Mouse (Mus musculus): ENCODE data around the gene Pak1. TPM values are rescaled to one million over a fixed set of nuclear protein-coding genes. Genes with fewer than 3 reads are reported as not detected.

Gene Pak1
- polyA plus RNA-seq, 2 experiments: 4.3 to 8.2 TPM

DNA sequence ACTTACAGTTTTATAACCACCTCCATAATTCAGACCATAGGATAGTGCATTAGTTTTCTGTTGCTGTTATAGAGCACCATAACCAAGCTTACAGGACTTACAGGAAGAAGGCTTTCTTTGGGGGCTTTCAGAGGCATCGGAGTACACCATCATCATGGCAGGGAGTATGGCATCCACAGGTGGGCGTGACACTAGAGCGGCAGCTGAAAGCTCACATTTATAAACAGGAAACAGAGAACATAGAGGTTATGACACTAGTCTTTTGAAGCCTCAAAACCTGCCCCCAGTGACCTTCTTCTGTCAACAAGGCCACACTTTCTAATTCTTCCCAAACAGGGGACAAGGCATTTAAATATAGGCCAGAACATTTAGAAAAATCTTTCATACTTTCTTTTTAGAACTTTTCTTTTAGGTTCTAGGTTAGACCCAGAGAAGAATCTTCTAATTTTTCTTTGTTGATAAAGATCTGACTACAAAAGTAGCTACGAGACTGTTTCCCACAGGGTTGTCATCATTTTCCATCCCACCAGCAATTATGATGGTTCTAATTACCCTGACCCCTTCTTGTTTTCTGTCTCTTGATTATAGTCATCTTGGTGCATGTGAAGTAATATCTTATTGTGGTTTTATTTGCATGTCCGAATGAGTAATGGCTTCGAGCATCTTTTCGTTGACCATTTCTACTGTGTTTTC, 89.7 kb downstream of the Pak1 start:
- WGBS (ENCODE audit: insufficient replicate concordance): 70% methylated on average over 7 of the region's 7 CpGs
- Histone ChIP-seq H3K27me3 (ENCODE audit: control insufficient read depth, insufficient read depth, low read length) (no peaks in the 10 kb centered on the region), H3K9me3 (ENCODE audit: control insufficient read depth, low read length) (no peaks in the 10 kb centered on the region), H3K4me3 (ENCODE audit: insufficient read depth in 1 of 2, low read depth in 2 of 2, low read length in 2 of 2) (no peak overlapping the region), H3K36me3 (replicated peaks; ENCODE audit: control insufficient read depth, insufficient read depth, low read depth) (no peaks in the 10 kb centered on the region), H3K4me1 (replicated peaks; ENCODE audit: control insufficient read depth in 2 of 2, insufficient read depth in 2 of 2, low read length in 1 of 2) (no peaks in the 10 kb centered on the region), H3K27ac (no peak overlapping the region), H3K4me2 (ENCODE audit: low read depth) (no peak overlapping the region), H3K9ac (replicated peaks) (no peak overlapping the region)
- ATAC-seq (ENCODE audit: insufficient read depth) (no peak), DNase-seq (ENCODE audit: low read depth in 3 of 3, low spot score in 3 of 3) (no peak)
- TF ChIP-seq CTCF (IDR thresholded peaks at IDR 0.05; ENCODE audit: low read depth) (no peak), EP300 (IDR thresholded peaks at IDR 0.05; ENCODE audit: low read depth) (no peak)

DNA sequence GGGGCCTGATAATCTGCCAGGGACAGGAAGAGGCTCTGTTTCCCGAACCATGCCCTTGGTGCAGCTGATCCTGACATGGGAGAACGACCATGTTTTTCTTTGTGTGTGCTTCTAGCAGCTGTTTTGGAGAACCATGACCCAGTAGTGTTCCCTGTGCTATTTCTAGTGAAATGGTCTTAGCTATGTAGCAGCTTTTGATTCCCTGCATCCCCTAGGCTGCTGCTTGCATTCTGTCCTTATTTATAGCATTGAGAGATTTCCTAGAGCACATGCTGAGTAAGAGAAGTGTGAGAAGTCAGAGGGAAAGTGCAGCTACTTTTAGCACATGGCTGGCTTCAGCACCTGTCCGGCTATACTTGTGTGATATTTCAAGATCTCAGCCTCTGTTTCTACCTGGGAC, 123.3 kb downstream of the Pak1 start:
- Histone ChIP-seq H3K36me3 (replicated peaks; ENCODE audit: control insufficient read depth, insufficient read depth, low read depth) (no peaks in the 10 kb centered on the region), H3K27ac (no peak overlapping the region), H3K4me1 (replicated peaks; ENCODE audit: control insufficient read depth in 2 of 2, insufficient read depth in 2 of 2, low read length in 1 of 2) (no peaks in the 10 kb centered on the region), H3K4me3 (ENCODE audit: insufficient read depth in 1 of 2, low read depth in 2 of 2, low read length in 2 of 2) (no peak overlapping the region), H3K27me3 (ENCODE audit: control insufficient read depth, insufficient read depth, low read length) (no peaks in the 10 kb centered on the region), H3K9ac (replicated peaks) (no peak overlapping the region), H3K9me3 (ENCODE audit: control insufficient read depth, low read length) (no peaks in the 10 kb centered on the region), H3K4me2 (ENCODE audit: low read depth) (no peak overlapping the region)
- TF ChIP-seq CTCF (IDR thresholded peaks at IDR 0.05; ENCODE audit: low read depth): no peak
- no peak for TF ChIP-seq EP300 (IDR thresholded peaks at IDR 0.05; ENCODE audit: low read depth)
- no peak for ATAC-seq (ENCODE audit: insufficient read depth)
- no peak for DNase-seq (ENCODE audit: low read depth in 3 of 3, low spot score in 3 of 3)
- 42% methylated on average over 3 of the region's 3 CpGs for WGBS (ENCODE audit: insufficient replicate concordance)

DNA sequence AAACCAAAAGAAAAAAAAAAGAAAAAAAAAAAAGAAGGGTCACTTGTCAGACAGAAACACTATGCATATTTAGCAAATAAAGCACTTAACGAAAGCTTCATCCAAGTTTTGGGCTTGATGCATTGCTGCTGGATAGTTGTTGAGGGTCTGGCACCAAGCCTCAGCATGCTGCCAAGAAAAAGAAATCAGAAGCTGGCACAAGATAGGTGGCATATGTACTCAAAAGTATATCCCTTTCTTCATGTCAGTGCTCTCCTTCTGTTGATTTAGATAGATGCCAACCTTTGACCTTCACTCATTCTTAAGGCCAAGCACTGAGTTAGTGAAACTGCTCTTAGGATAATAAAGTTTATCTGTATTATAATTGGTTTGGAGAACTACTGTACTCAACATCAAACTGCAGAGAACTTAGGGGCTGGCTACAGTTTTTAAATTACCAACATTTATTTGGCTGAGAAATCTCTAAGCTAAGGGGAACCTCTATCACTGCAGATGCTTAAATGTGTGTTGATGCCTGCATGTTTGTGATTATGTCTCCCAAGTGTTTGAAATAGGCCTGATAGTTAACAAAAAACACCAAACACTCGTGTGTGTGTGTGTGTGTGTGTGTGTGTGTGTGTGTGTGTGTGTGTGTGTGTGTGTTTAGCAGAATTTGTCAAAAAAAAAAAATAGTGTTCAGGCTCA, 126.6 kb downstream of the Pak1 start:
- DNase-seq (ENCODE audit: low read depth in 3 of 3, low spot score in 3 of 3): no peak
- WGBS (ENCODE audit: insufficient replicate concordance): 54% methylated on average over 2 of the region's 2 CpGs
- Histone ChIP-seq H3K27ac (no peak overlapping the region), H3K4me1 (replicated peaks; ENCODE audit: control insufficient read depth in 2 of 2, insufficient read depth in 2 of 2, low read length in 1 of 2) (no peaks in the 10 kb centered on the region), H3K27me3 (ENCODE audit: control insufficient read depth, insufficient read depth, low read length) (no peaks in the 10 kb centered on the region), H3K9me3 (ENCODE audit: control insufficient read depth, low read length) (no peaks in the 10 kb centered on the region), H3K9ac (replicated peaks) (no peak overlapping the region), H3K36me3 (replicated peaks; ENCODE audit: control insufficient read depth, insufficient read depth, low read depth) (no peaks in the 10 kb centered on the region), H3K4me2 (ENCODE audit: low read depth) (no peak overlapping the region), H3K4me3 (ENCODE audit: insufficient read depth in 1 of 2, low read depth in 2 of 2, low read length in 2 of 2) (no peak overlapping the region)
- no peak for TF ChIP-seq CTCF (IDR thresholded peaks at IDR 0.05; ENCODE audit: low read depth)
- no peak for ATAC-seq (ENCODE audit: insufficient read depth)

DNA sequence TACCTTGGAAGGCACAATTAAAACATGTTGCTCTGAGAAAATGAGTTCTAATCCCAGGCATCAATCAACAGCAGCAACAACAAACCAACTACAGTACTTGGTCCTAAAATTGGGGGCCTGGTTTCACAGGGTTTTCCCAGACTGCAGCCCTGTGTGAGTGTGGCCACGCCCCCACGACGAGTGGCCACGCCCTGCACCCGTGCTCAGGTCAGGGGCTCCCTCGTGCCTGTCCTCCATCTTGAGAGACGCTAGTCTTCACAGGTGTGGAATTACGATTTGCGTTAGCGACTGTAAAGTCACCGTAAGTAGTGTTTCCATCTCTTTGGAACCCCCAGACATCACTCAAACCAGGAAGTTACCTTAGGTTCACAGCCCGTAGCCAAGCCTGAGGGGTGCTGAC, 131.4 kb downstream of the Pak1 start, which contains the start of gene Gdpd4:
TSS of gene Gdpd4 (plus strand) at position 214 of the 400 bp plus-strand sequence.
- no peaks in the 10 kb centered on the region for H3K36me3 ChIP-seq (replicated peaks; ENCODE audit: control insufficient read depth, insufficient read depth, low read depth)
- DNase-seq (ENCODE audit: low read depth in 3 of 3, low spot score in 3 of 3): no peak
- no peak for ATAC-seq (ENCODE audit: insufficient read depth)
- H3K27ac ChIP-seq: no peak within 1 kb of the TSS
- H3K27me3 ChIP-seq (ENCODE audit: control insufficient read depth, insufficient read depth, low read length): no peaks in the 10 kb centered on the region
- H3K9ac ChIP-seq (replicated peaks): no peak within 1 kb of the TSS
- no peaks in the 10 kb centered on the region for H3K4me1 ChIP-seq (replicated peaks; ENCODE audit: control insufficient read depth in 2 of 2, insufficient read depth in 2 of 2, low read length in 1 of 2)
- H3K4me3 ChIP-seq (ENCODE audit: insufficient read depth in 1 of 2, low read depth in 2 of 2, low read length in 2 of 2): no peak within 1 kb of the TSS
- no peaks in the 10 kb centered on the region for H3K9me3 ChIP-seq (ENCODE audit: control insufficient read depth, low read length)
- no peak within 1 kb of the TSS for H3K4me2 ChIP-seq (ENCODE audit: low read depth)
- TF ChIP-seq CTCF (IDR thresholded peaks at IDR 0.05; ENCODE audit: low read depth) (no peak), EP300 (IDR thresholded peaks at IDR 0.05; ENCODE audit: low read depth) (no peak)
- WGBS (ENCODE audit: insufficient replicate concordance): 65% methylated on average over 12 of the region's 12 CpGs

DNA sequence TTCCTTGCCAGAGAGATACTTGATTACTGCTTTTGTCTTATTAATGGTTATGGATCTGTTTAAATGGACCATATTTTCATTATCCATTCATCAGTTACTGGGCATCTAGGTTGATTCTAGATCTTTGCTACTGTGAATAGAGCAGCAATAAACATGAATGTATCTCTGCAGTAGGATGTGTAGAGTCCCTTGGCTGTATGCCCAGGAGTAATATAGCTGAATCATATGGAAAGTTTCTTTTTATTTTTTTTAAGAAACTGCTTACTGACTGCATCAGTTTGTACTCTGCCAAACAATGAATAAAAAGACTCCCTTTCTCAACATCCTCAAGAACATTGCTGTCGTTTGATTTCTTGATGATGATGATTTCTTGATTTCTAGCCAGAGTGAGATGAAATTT, 137.5 kb downstream of the Pak1 start:
- WGBS (ENCODE audit: insufficient replicate concordance): 67% methylated on average over 1 of the region's 1 CpGs
- ATAC-seq (ENCODE audit: insufficient read depth) (no peak), DNase-seq (ENCODE audit: low read depth in 3 of 3, low spot score in 3 of 3) (no peak)

More for the DNA sequence above, 137.5 kb downstream of the Pak1 start:
- no peak overlapping the region for H3K9ac ChIP-seq (replicated peaks)
- no peak overlapping the region for H3K4me2 ChIP-seq (ENCODE audit: low read depth)
- no peak overlapping the region for H3K4me3 ChIP-seq (ENCODE audit: insufficient read depth in 1 of 2, low read depth in 2 of 2, low read length in 2 of 2)
- no peak overlapping the region for H3K27ac ChIP-seq
- H3K27me3 ChIP-seq (ENCODE audit: control insufficient read depth, insufficient read depth, low read length): no peaks in the 10 kb centered on the region
- H3K36me3 ChIP-seq (replicated peaks; ENCODE audit: control insufficient read depth, insufficient read depth, low read depth): no peaks in the 10 kb centered on the region
- H3K4me1 ChIP-seq (replicated peaks; ENCODE audit: control insufficient read depth in 2 of 2, insufficient read depth in 2 of 2, low read length in 1 of 2): no peaks in the 10 kb centered on the region
- no peaks in the 10 kb centered on the region for H3K9me3 ChIP-seq (ENCODE audit: control insufficient read depth, low read length)
- TF ChIP-seq EP300 (IDR thresholded peaks at IDR 0.05; ENCODE audit: low read depth) (no peak), CTCF (IDR thresholded peaks at IDR 0.05; ENCODE audit: low read depth) (no peak)

Measured in liver, embryonic 14.5 days (tissue).